Mouse (Mus musculus) retina, adult 2 months (tissue): Measurements from ENCODE around the gene Zfp808.
"Not testable (repeated sequence)": the region's sequence is repeated elsewhere in the genome, so short reads cannot be mapped to it uniquely, and the experiment has no call there.

Experiments used
- DNase-seq: peaks from one replicate; pipeline ENCODE4 v3.0.0-alpha.2; 2012; ENCODE audit warnings: low read depth, low spot score

The Zfp808 gene

GRCm38 (mm10) chr13:62129432-62130171 is at the start of gene Zfp808:
Gene Zfp808 (plus strand): TSS chr13:62129886.
- DNase-seq, result not testable (repeated sequence)

GRCm38 (mm10) chr13:62098786-62099185 is 30.9 kb upstream of the Zfp808 start:
- not testable (repeated sequence) for DNase-seq

GRCm38 (mm10) chr13:62099454-62099853 is 30.2 kb upstream of the Zfp808 start:
- not testable (repeated sequence) for DNase-seq

GRCm38 (mm10) chr13:62102368-62102767 is 27.3 kb upstream of the Zfp808 start:
- DNase-seq, result not testable (repeated sequence)

- DNase-seq, result not testable (repeated sequence)
These were observed 13.8 kb upstream of the Zfp808 start for GRCm38 (mm10) chr13:62115861-62116260.

GRCm38 (mm10) chr13:62121578-62121977 is 8.1 kb upstream of the Zfp808 start:
- DNase-seq, result not testable (repeated sequence)

GRCm38 (mm10) chr13:62181835-62182755 is 52.4 kb downstream of the Zfp808 start:
- DNase-seq, result not testable (repeated sequence)

- no peak for DNase-seq
These were observed 115.6 kb downstream of the Zfp808 start for GRCm38 (mm10) chr13:62245264-62245663.

- DNase-seq, result not testable (repeated sequence)
These were observed 125.5 kb downstream of the Zfp808 start for GRCm38 (mm10) chr13:62255226-62255625.

- DNase-seq, result no peak
These were observed 133.7 kb downstream of the Zfp808 start for GRCm38 (mm10) chr13:62263392-62263791.
